Mouse (Mus musculus) kidney, adult 2 months (tissue): ENCODE results near the gene Ccdc77.

Experiments
- CTCF ChIP-seq: fragments of 200-500 bp; conservative IDR thresholded peaks from 2 replicates; pipeline ENCODE4 v1.5.1; 2011; ENCODE audit warnings: low read depth, mild to moderate bottlenecking, control low read depth, low read length, moderate library complexity, mixed read lengths; ENCODE audit not compliant: insufficient read depth, insufficient read length
- POLR2A ChIP-seq: fragments of 200-500 bp; IDR thresholded peaks from one replicate; pipeline ENCODE4 v1.6.1; 2011; ENCODE audit warnings: low read depth, low read length, control low read depth

- TF ChIP-seq CTCF (no peak), POLR2A (no peak)
These were observed 39.8 kb upstream of the Ccdc77 start for GRCm38 (mm10) chr6:120403936-120404335.
